Mouse (Mus musculus): ENCODE measurements around the gene Zfand3.

GRCm38 (mm10) chr17:30029633-30030226 is 25.2 kb downstream of the Zfand3 start:
- TF ChIP-seq CTCF (IDR thresholded peaks at IDR 0.05; ENCODE audit: borderline replicate concordance, insufficient read depth, low read length): no peak
- no peak for TF ChIP-seq POLR2A (IDR thresholded peaks at IDR 0.05; ENCODE audit: low read depth, low read length)
